Mouse (Mus musculus): ENCODE results near the gene Ly86. TPM values are rescaled to one million over a fixed set of nuclear protein-coding genes. Genes with fewer than 3 reads are reported as not detected.

Gene Ly86
- polyA plus RNA-seq, 1 experiment: 0.48 TPM

GRCm38 (mm10) chr13:37353016-37353415, 8.0 kb downstream of the Ly86 start:
- Histone ChIP-seq H3K4me3 (ENCODE audit: control insufficient read depth, low read depth, low read length) (no peak overlapping the region), H3K27ac (ENCODE audit: control insufficient read depth, insufficient read depth, low read depth, low read length) (no peak overlapping the region), H3K36me3 (ENCODE audit: control insufficient read depth, insufficient read depth, low read length) (no peaks in the 10 kb centered on the region), H3K27me3 (ENCODE audit: control insufficient read depth, insufficient read depth, low read length) (no peaks in the 10 kb centered on the region), H3K4me1 (ENCODE audit: control insufficient read depth, insufficient read depth, low read length) (no peaks in the 10 kb centered on the region)
- TF ChIP-seq CTCF (IDR thresholded peaks at IDR 0.05; ENCODE audit: control insufficient read depth, insufficient read depth, insufficient replicate concordance, low read depth, low read length) (no peak), POLR2A (IDR thresholded peaks at IDR 0.05; ENCODE audit: control insufficient read depth, low read depth, low read length) (no peak)

- Histone ChIP-seq H3K4me3 (ENCODE audit: control insufficient read depth, low read depth, low read length) (no peak overlapping the region), H3K36me3 (ENCODE audit: control insufficient read depth, insufficient read depth, low read length) (no peaks in the 10 kb centered on the region), H3K4me1 (ENCODE audit: control insufficient read depth, insufficient read depth, low read length) (no peaks in the 10 kb centered on the region), H3K27me3 (ENCODE audit: control insufficient read depth, insufficient read depth, low read length) (no peaks in the 10 kb centered on the region), H3K27ac (ENCODE audit: control insufficient read depth, insufficient read depth, low read depth, low read length) (no peak overlapping the region)
- TF ChIP-seq POLR2A (IDR thresholded peaks at IDR 0.05; ENCODE audit: control insufficient read depth, low read depth, low read length) (no peak), CTCF (IDR thresholded peaks at IDR 0.05; ENCODE audit: control insufficient read depth, insufficient read depth, insufficient replicate concordance, low read depth, low read length) (no peak)
Measured at GRCm38 (mm10) chr13:37353868-37354267, 8.9 kb downstream of the Ly86 start.

GRCm38 (mm10) chr13:37354432-37354831, 9.4 kb downstream of the Ly86 start:
- Histone ChIP-seq H3K27me3 (ENCODE audit: control insufficient read depth, insufficient read depth, low read length) (no peaks in the 10 kb centered on the region), H3K4me3 (ENCODE audit: control insufficient read depth, low read depth, low read length) (no peak overlapping the region), H3K36me3 (ENCODE audit: control insufficient read depth, insufficient read depth, low read length) (no peaks in the 10 kb centered on the region), H3K27ac (ENCODE audit: control insufficient read depth, insufficient read depth, low read depth, low read length) (no peak overlapping the region), H3K4me1 (ENCODE audit: control insufficient read depth, insufficient read depth, low read length) (no peaks in the 10 kb centered on the region)
- TF ChIP-seq POLR2A (IDR thresholded peaks at IDR 0.05; ENCODE audit: control insufficient read depth, low read depth, low read length): no peak

- Histone ChIP-seq H3K4me3 (ENCODE audit: control insufficient read depth, low read depth, low read length) (no peak overlapping the region), H3K27ac (ENCODE audit: control insufficient read depth, insufficient read depth, low read depth, low read length) (no peak overlapping the region), H3K27me3 (ENCODE audit: control insufficient read depth, insufficient read depth, low read length) (no peaks in the 10 kb centered on the region), H3K4me1 (ENCODE audit: control insufficient read depth, insufficient read depth, low read length) (no peaks in the 10 kb centered on the region), H3K36me3 (ENCODE audit: control insufficient read depth, insufficient read depth, low read length) (no peaks in the 10 kb centered on the region)
- no peak for TF ChIP-seq POLR2A (IDR thresholded peaks at IDR 0.05; ENCODE audit: control insufficient read depth, low read depth, low read length)
- no peak for TF ChIP-seq CTCF (IDR thresholded peaks at IDR 0.05; ENCODE audit: control insufficient read depth, insufficient read depth, insufficient replicate concordance, low read depth, low read length)
Measured at GRCm38 (mm10) chr13:37355642-37356331, 10.8 kb downstream of the Ly86 start.

- TF ChIP-seq POLR2A (IDR thresholded peaks at IDR 0.05; ENCODE audit: control insufficient read depth, low read depth, low read length): no peak
- no peak for TF ChIP-seq CTCF (IDR thresholded peaks at IDR 0.05; ENCODE audit: control insufficient read depth, insufficient read depth, insufficient replicate concordance, low read depth, low read length)
- Histone ChIP-seq H3K27ac (ENCODE audit: control insufficient read depth, insufficient read depth, low read depth, low read length) (no peak overlapping the region), H3K4me1 (ENCODE audit: control insufficient read depth, insufficient read depth, low read length) (no peaks in the 10 kb centered on the region), H3K4me3 (ENCODE audit: control insufficient read depth, low read depth, low read length) (no peak overlapping the region), H3K36me3 (ENCODE audit: control insufficient read depth, insufficient read depth, low read length) (no peaks in the 10 kb centered on the region), H3K27me3 (ENCODE audit: control insufficient read depth, insufficient read depth, low read length) (no peaks in the 10 kb centered on the region)
Measured at GRCm38 (mm10) chr13:37356549-37356948, 11.5 kb downstream of the Ly86 start.

GRCm38 (mm10) chr13:37358112-37358511, 13.1 kb downstream of the Ly86 start:
- no peak overlapping the region for H3K4me3 ChIP-seq (ENCODE audit: control insufficient read depth, low read depth, low read length)
- no peaks in the 10 kb centered on the region for H3K36me3 ChIP-seq (ENCODE audit: control insufficient read depth, insufficient read depth, low read length)
- H3K27ac ChIP-seq (ENCODE audit: control insufficient read depth, insufficient read depth, low read depth, low read length): no peak overlapping the region
- TF ChIP-seq CTCF (IDR thresholded peaks at IDR 0.05; ENCODE audit: control insufficient read depth, insufficient read depth, insufficient replicate concordance, low read depth, low read length) (no peak), POLR2A (IDR thresholded peaks at IDR 0.05; ENCODE audit: control insufficient read depth, low read depth, low read length) (no peak)
- H3K4me1 ChIP-seq (ENCODE audit: control insufficient read depth, insufficient read depth, low read length): no peaks in the 10 kb centered on the region
- no peaks in the 10 kb centered on the region for H3K27me3 ChIP-seq (ENCODE audit: control insufficient read depth, insufficient read depth, low read length)

GRCm38 (mm10) chr13:37361249-37361648, 16.2 kb downstream of the Ly86 start:
- no peaks in the 10 kb centered on the region for H3K36me3 ChIP-seq (ENCODE audit: control insufficient read depth, insufficient read depth, low read length)
- H3K27me3 ChIP-seq (ENCODE audit: control insufficient read depth, insufficient read depth, low read length): no peaks in the 10 kb centered on the region
- H3K27ac ChIP-seq (ENCODE audit: control insufficient read depth, insufficient read depth, low read depth, low read length): no peak overlapping the region
- no peak overlapping the region for H3K4me3 ChIP-seq (ENCODE audit: control insufficient read depth, low read depth, low read length)
- no peaks in the 10 kb centered on the region for H3K4me1 ChIP-seq (ENCODE audit: control insufficient read depth, insufficient read depth, low read length)
- TF ChIP-seq CTCF (IDR thresholded peaks at IDR 0.05; ENCODE audit: control insufficient read depth, insufficient read depth, insufficient replicate concordance, low read depth, low read length) (no peak), POLR2A (IDR thresholded peaks at IDR 0.05; ENCODE audit: control insufficient read depth, low read depth, low read length) (no peak)

- Histone ChIP-seq H3K36me3 (ENCODE audit: control insufficient read depth, insufficient read depth, low read length) (no peaks in the 10 kb centered on the region), H3K4me3 (ENCODE audit: control insufficient read depth, low read depth, low read length) (no peak overlapping the region), H3K27ac (ENCODE audit: control insufficient read depth, insufficient read depth, low read depth, low read length) (no peak overlapping the region), H3K27me3 (ENCODE audit: control insufficient read depth, insufficient read depth, low read length) (no peaks in the 10 kb centered on the region), H3K4me1 (ENCODE audit: control insufficient read depth, insufficient read depth, low read length) (no peaks in the 10 kb centered on the region)
- TF ChIP-seq CTCF (IDR thresholded peaks at IDR 0.05; ENCODE audit: control insufficient read depth, insufficient read depth, insufficient replicate concordance, low read depth, low read length) (no peak), POLR2A (IDR thresholded peaks at IDR 0.05; ENCODE audit: control insufficient read depth, low read depth, low read length) (no peak)
Measured at GRCm38 (mm10) chr13:37364351-37364750, 19.3 kb downstream of the Ly86 start.
